Comparison of ENCODE assay signal across 13 mouse cellular contexts in the genomic region with DNA sequence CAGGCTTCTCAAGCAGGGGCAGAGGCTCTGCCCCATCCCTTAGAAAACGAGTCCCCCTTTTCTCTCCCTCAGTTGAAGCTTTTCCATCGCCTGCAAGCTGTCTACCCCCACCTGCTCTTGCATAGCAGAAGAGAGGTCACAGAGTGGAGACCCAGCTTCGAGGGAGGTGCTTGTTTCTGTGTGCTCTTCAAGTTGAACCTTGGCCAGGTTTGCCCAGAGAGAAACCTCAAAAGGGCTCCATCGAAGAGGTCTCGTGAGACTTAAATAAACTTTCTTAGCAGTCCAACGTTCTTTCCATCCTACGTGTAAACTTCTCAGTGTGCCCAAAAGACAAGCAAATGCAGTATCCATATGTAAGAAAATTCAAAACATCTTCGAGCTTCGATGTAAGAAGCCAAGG. TPM values are rescaled to one million over a fixed set of nuclear protein-coding genes. Genes with fewer than 3 reads are reported as not detected.
DNase-seq lines count a peak whose midpoint lies in the region; ATAC-seq lines count a peak whose summit lies in the region.
"Had no signal": no experiment of that assay in that cellular context is flagged by ENCODE, and none has a peak within 500 bp of the region (broad histone marks: within the 10 kb centered on the region; RNA-seq: fewer than 3 reads in every experiment).

No protein-coding gene starts in this region.

- peaks cover 16% of the 10 kb centered on the region for H3K4me1 ChIP-seq in heart, embryonic 11.5 days (ENCODE audit: control insufficient read depth, insufficient read depth, low read length)
- 0 out of 2 replicates have a peak, but pooled peaks cover 3% of the 10 kb centered on the region for H3K4me1 ChIP-seq in lung, embryonic 16.5 days (replicated peaks; ENCODE audit: control insufficient read depth, insufficient read depth, low read length)
- peaks cover 40% of the 10 kb centered on the region for H3K4me1 ChIP-seq in hindbrain, embryonic 13.5 days (replicated peaks)
- H3K4me1 ChIP-seq in midbrain, embryonic 13.5 days (replicated peaks): peaks cover 42% of the 10 kb centered on the region

- no peak overlapping the region for H3K4me2 ChIP-seq in heart, embryonic 11.5 days
- no peak overlapping the region for H3K4me2 ChIP-seq in lung, embryonic 16.5 days (ENCODE audit: low read depth, low read length)
- H3K4me2 ChIP-seq in hindbrain, embryonic 13.5 days: no peak overlapping the region
- no peak overlapping the region for H3K4me2 ChIP-seq in midbrain, embryonic 13.5 days (replicated peaks)

- no peak for DNase-seq in heart, postnatal 14 days
- DNase-seq in lung, postnatal 25 days (ENCODE audit: low spot score): no peak
- no peak for DNase-seq in urinary bladder, postnatal 10 days (ENCODE audit: low spot score)
- DNase-seq: adrenal gland, postnatal 10 days; cerebellum, adult 11 months; left cerebral cortex, postnatal 4 days; right cerebral cortex, postnatal 4 days had no signal

- 58% methylated on average over 9 of the region's 9 CpGs for WGBS in heart, embryonic 11.5 days (ENCODE audit: insufficient replicate concordance)
- WGBS in lung, embryonic 16.5 days: 37% methylated on average over 9 of the region's 9 CpGs
- WGBS in hindbrain, embryonic 13.5 days: 65% methylated on average over 9 of the region's 9 CpGs
- WGBS in midbrain, embryonic 13.5 days: 69% methylated on average over 9 of the region's 9 CpGs

- ATAC-seq in heart, embryonic 11.5 days (replicated peaks; ENCODE audit: insufficient number of reproducible peaks, low FRiP score, low TSS enrichment): no peak
- ATAC-seq in lung, embryonic 16.5 days (ENCODE audit: low read depth): peak; percentile 20; the same call in 1 of the 2 replicates
- ATAC-seq in hindbrain, embryonic 13.5 days (ENCODE audit: low FRiP score): no peak
- ATAC-seq in midbrain, embryonic 13.5 days: no peak
- ATAC-seq in megakaryocyte, adult 5-6 weeks (ENCODE audit: poor library complexity, severe bottlenecking): no peak

- no peaks in the 10 kb centered on the region for H3K36me3 ChIP-seq in heart, embryonic 11.5 days (ENCODE audit: control insufficient read depth, insufficient read depth, low read length)
- no peaks in the 10 kb centered on the region for H3K36me3 ChIP-seq in lung, embryonic 16.5 days (ENCODE audit: control insufficient read depth, insufficient read depth, low read length)
- no peaks in the 10 kb centered on the region for H3K36me3 ChIP-seq in hindbrain, embryonic 13.5 days
- peaks cover 4% of the 10 kb centered on the region; the same call in 1 of the 2 replicates for H3K36me3 ChIP-seq in midbrain, embryonic 13.5 days

- H3K9me3 ChIP-seq in heart, embryonic 11.5 days (replicated peaks; ENCODE audit: control insufficient read depth, low read length): no peaks in the 10 kb centered on the region
- no peaks in the 10 kb centered on the region for H3K9me3 ChIP-seq in lung, embryonic 16.5 days (ENCODE audit: control insufficient read depth, low read length)
- H3K9me3 ChIP-seq in hindbrain, embryonic 13.5 days: no peaks in the 10 kb centered on the region
- H3K9me3 ChIP-seq in midbrain, embryonic 13.5 days: no peaks in the 10 kb centered on the region

- no peaks in the 10 kb centered on the region for H3K27me3 ChIP-seq in heart, embryonic 11.5 days (ENCODE audit: control insufficient read depth, insufficient read depth, low read length)
- no peaks in the 10 kb centered on the region for H3K27me3 ChIP-seq in lung, embryonic 16.5 days (ENCODE audit: control insufficient read depth, insufficient read depth, low read depth, low read length)
- H3K27me3 ChIP-seq in hindbrain, embryonic 13.5 days: no peaks in the 10 kb centered on the region
- H3K27me3 ChIP-seq in midbrain, embryonic 13.5 days: no peaks in the 10 kb centered on the region
- H3K27me3 ChIP-seq: Patski had no signal

- no peak overlapping the region for H3K4me3 ChIP-seq in heart, embryonic 11.5 days (ENCODE audit: low read depth, low read length)
- H3K4me3 ChIP-seq in lung, embryonic 16.5 days (ENCODE audit: low read length): no peak overlapping the region
- H3K4me3 ChIP-seq in hindbrain, embryonic 13.5 days: no peak overlapping the region
- no peak overlapping the region for H3K4me3 ChIP-seq in midbrain, embryonic 13.5 days (replicated peaks)

- H3K9ac ChIP-seq in heart, embryonic 11.5 days (ENCODE audit: low read depth, low read length): no peak overlapping the region
- H3K9ac ChIP-seq in lung, embryonic 16.5 days (ENCODE audit: low read length): no peak overlapping the region
- no peak overlapping the region for H3K9ac ChIP-seq in hindbrain, embryonic 13.5 days
- H3K9ac ChIP-seq in midbrain, embryonic 13.5 days (replicated peaks): no peak overlapping the region

- intact Hi-C loops in heart, postnatal 14 days (cut with DNase I): no loop called here

- H3K27ac ChIP-seq in heart, embryonic 11.5 days (ENCODE audit: low read depth, low read length): peak overlapping the region; percentile 90
- no peak overlapping the region for H3K27ac ChIP-seq in lung, embryonic 16.5 days (ENCODE audit: low read length)
- peak overlapping the region; percentile 37; the same call in 1 of the 2 replicates for H3K27ac ChIP-seq in hindbrain, embryonic 13.5 days
- H3K27ac ChIP-seq in midbrain, embryonic 13.5 days: 0 out of 2 replicates have a peak overlapping the region, but pooled peaks have one; percentile 53

RNA-seq across cellular contexts. Expression of a gene that starts 16.9 kb away (rescaled TPM):
- 14.8 and 16.8 TPM in 2 replicates for polyA plus RNA-seq in heart, embryonic 11.5 days (2014; fragmentation: Nextera tagmentation; extraction: Ambion mirVana)
- 100 to 1,000 TPM; 121 to 136 TPM for total RNA-seq in heart, postnatal 14 days (2021)
- 11.3 and 14.7 TPM in 2 replicates for polyA plus RNA-seq in lung, embryonic 16.5 days (2015; fragmentation: Nextera tagmentation; extraction: Ambion mirVana)
- polyA plus RNA-seq in hindbrain, embryonic 13.5 days (2015; fragmentation: Nextera tagmentation; extraction: Ambion mirVana): 19.8 and 20.1 TPM in 2 replicates
- polyA plus RNA-seq in midbrain, embryonic 13.5 days (2015; fragmentation: Nextera tagmentation; extraction: Ambion mirVana): 20.1 and 22.7 TPM in 2 replicates
- total RNA-seq in megakaryocyte, adult 5-6 weeks (2015): 12.4 and 15.1 TPM in 2 replicates
- total RNA-seq in megakaryocyte, adult 5-6 weeks (2017): 14.4 and 15.9 TPM in 2 replicates

RNA-seq across cellular contexts. Expression of a gene that starts 37.8 kb away (rescaled TPM):
- not detected in 2 replicates for polyA plus RNA-seq in heart, embryonic 11.5 days (2014; fragmentation: Nextera tagmentation; extraction: Ambion mirVana)
- total RNA-seq in heart, postnatal 14 days (2021): not detected
- polyA plus RNA-seq in lung, embryonic 16.5 days (2015; fragmentation: Nextera tagmentation; extraction: Ambion mirVana): not detected in 2 replicates
- polyA plus RNA-seq in hindbrain, embryonic 13.5 days (2015; fragmentation: Nextera tagmentation; extraction: Ambion mirVana): 0.18 and 0.61 TPM in 2 replicates
- polyA plus RNA-seq in midbrain, embryonic 13.5 days (2015; fragmentation: Nextera tagmentation; extraction: Ambion mirVana): 0.05 and 0.23 TPM in 2 replicates
- total RNA-seq in megakaryocyte, adult 5-6 weeks (2015): not detected in 2 replicates
- not detected in 2 replicates for total RNA-seq in megakaryocyte, adult 5-6 weeks (2017)
- total RNA-seq: adrenal gland, postnatal 10 days had no signal
- polyA plus RNA-seq: Patski had no signal

RNA-seq across cellular contexts. Expression of a gene that starts 43.0 kb away (rescaled TPM):
- polyA plus RNA-seq in heart, embryonic 11.5 days (2014; fragmentation: Nextera tagmentation; extraction: Ambion mirVana): 31.1 and 35.2 TPM in 2 replicates
- total RNA-seq in heart, postnatal 14 days (2021): 10 to 100 TPM; 46.6 to 48.6 TPM
- polyA plus RNA-seq in lung, embryonic 16.5 days (2015; fragmentation: Nextera tagmentation; extraction: Ambion mirVana): 56.6 and 57.2 TPM in 2 replicates
- 42.9 and 45.9 TPM in 2 replicates for polyA plus RNA-seq in hindbrain, embryonic 13.5 days (2015; fragmentation: Nextera tagmentation; extraction: Ambion mirVana)
- polyA plus RNA-seq in midbrain, embryonic 13.5 days (2015; fragmentation: Nextera tagmentation; extraction: Ambion mirVana): 39.9 and 43.0 TPM in 2 replicates
- total RNA-seq in megakaryocyte, adult 5-6 weeks (2015): 22.2 and 25.1 TPM in 2 replicates
- 39.1 and 39.8 TPM in 2 replicates for total RNA-seq in megakaryocyte, adult 5-6 weeks (2017)
